Comparison of ENCODE assay signal across 9 mouse cellular contexts in the genomic region with DNA sequence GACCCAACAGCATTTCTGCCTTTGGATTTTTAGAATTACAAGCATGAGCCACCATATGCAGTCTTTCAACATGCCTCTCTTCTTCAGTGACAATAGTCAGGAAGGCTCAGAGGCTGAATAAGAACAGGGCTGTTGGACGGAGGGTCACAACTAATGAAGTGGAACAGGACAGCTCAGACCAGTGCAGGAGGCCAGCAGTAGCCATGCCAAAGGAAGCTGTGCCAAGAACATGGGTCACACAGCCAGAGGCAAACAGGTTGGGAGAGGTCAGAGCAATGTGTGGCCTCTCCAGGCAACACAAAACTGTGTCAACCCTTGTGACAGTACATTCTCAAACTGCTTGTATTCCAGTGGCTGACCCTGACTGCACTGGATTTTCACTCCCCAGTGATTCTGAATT. TPM values are rescaled to one million over a fixed set of nuclear protein-coding genes. Genes with fewer than 3 reads are reported as not detected.
A peak's percentile ranks its signal among the peaks of the same experiment; 100 is the strongest.
DNase-seq lines count a peak whose midpoint lies in the region; ATAC-seq and TF ChIP-seq lines count a peak whose summit lies in the region.
"Had no signal": no experiment of that assay in that cellular context is flagged by ENCODE, and none has a peak within 500 bp of the region (broad histone marks: within the 10 kb centered on the region; RNA-seq: fewer than 3 reads in every experiment).

No protein-coding gene starts in this region.

- intact Hi-C loops in heart, adult 2 months (cut with DNase I): no loop called here

- H3K79me2 ChIP-seq in heart, adult 2 months (replicated peaks; ENCODE audit: control insufficient read depth, insufficient read depth, low read length): no peaks in the 10 kb centered on the region

- H3K4me2 ChIP-seq in forebrain, embryonic 16.5 days (ENCODE audit: low read length): no peak overlapping the region
- H3K4me2 ChIP-seq in stomach, postnatal 0 days (replicated peaks; ENCODE audit: low read depth): no peak overlapping the region
- no peak overlapping the region for H3K4me2 ChIP-seq in midbrain, embryonic 16.5 days (ENCODE audit: low read length)
- H3K4me2 ChIP-seq: limb, embryonic 13.5 days had no signal

- H3K9ac ChIP-seq in heart, adult 2 months (ENCODE audit: low read depth, low read length): no peak overlapping the region
- no peak overlapping the region for H3K9ac ChIP-seq in forebrain, embryonic 16.5 days (replicated peaks; ENCODE audit: low read depth, low read length)
- no peak overlapping the region for H3K9ac ChIP-seq in stomach, postnatal 0 days (ENCODE audit: low read length)
- no peak overlapping the region for H3K9ac ChIP-seq in midbrain, embryonic 16.5 days (ENCODE audit: low read depth, low read length)
- H3K9ac ChIP-seq: limb, embryonic 13.5 days had no signal

- no peak for TF ChIP-seq CTCF in heart, adult 2 months (IDR thresholded peaks at IDR 0.05)
- no peak for TF ChIP-seq CTCF in stomach, postnatal 0 days (IDR thresholded peaks at IDR 0.05; ENCODE audit: low read depth)
- no peak for TF ChIP-seq CTCF in layer of hippocampus, adult 2 months (conservative IDR thresholded peaks at IDR 0.05)

- H3K27me3 ChIP-seq in heart, adult 2 months (ENCODE audit: control insufficient read depth, insufficient read depth, low read length): no peaks in the 10 kb centered on the region
- no peaks in the 10 kb centered on the region for H3K27me3 ChIP-seq in forebrain, embryonic 16.5 days (replicated peaks; ENCODE audit: control insufficient read depth, insufficient read depth, low read length)
- no peaks in the 10 kb centered on the region for H3K27me3 ChIP-seq in stomach, postnatal 0 days (ENCODE audit: control insufficient read depth, insufficient read depth, low read length)
- H3K27me3 ChIP-seq in midbrain, embryonic 16.5 days (ENCODE audit: control insufficient read depth, insufficient read depth, low read depth, low read length): no peaks in the 10 kb centered on the region
- H3K27me3 ChIP-seq: limb, embryonic 13.5 days had no signal

- peak; percentile 35 to 60 for DNase-seq in heart, adult 2 months
- DNase-seq in heart, postnatal 4 days: no peak
- DNase-seq in adrenal gland, postnatal 10 days: peak; percentile 68
- DNase-seq in kidney, postnatal 10 days: peak; percentile 11
- no peak for DNase-seq in stomach, postnatal 0 days (ENCODE audit: low spot score)
- DNase-seq in layer of hippocampus, adult 2 months (ENCODE audit: low spot score in 2 of 2): no peak

- H3K27ac ChIP-seq in heart, adult 2 months: peak overlapping the region; percentile 20
- no peak overlapping the region for H3K27ac ChIP-seq in forebrain, embryonic 16.5 days (ENCODE audit: low read length)
- H3K27ac ChIP-seq in stomach, postnatal 0 days (replicated peaks): no peak overlapping the region
- H3K27ac ChIP-seq in midbrain, embryonic 16.5 days (ENCODE audit: low read length): no peak overlapping the region
- no peak overlapping the region for H3K27ac ChIP-seq in layer of hippocampus, adult 2 months
- H3K27ac ChIP-seq: limb, embryonic 13.5 days had no signal

- H3K4me3 ChIP-seq in heart, adult 2 months: no peak overlapping the region
- no peak overlapping the region for H3K4me3 ChIP-seq in forebrain, embryonic 16.5 days (replicated peaks; ENCODE audit: low read length)
- no peak overlapping the region for H3K4me3 ChIP-seq in stomach, postnatal 0 days (ENCODE audit: low read depth, low read length)
- H3K4me3 ChIP-seq in midbrain, embryonic 16.5 days (ENCODE audit: low read depth, low read length): no peak overlapping the region
- no peak overlapping the region for H3K4me3 ChIP-seq in layer of hippocampus, adult 2 months
- H3K4me3 ChIP-seq: limb, embryonic 13.5 days had no signal

- TF ChIP-seq EP300 in heart, adult 2 months (IDR thresholded peaks at IDR 0.05; ENCODE audit: insufficient read depth, low read depth, low read length): 0 out of 2 replicates have a peak, but pooled peaks have one; percentile 24
- no peak for TF ChIP-seq EP300 in stomach, postnatal 0 days (optimal IDR thresholded peaks at IDR 0.05)

- H3K4me1 ChIP-seq in heart, adult 2 months (ENCODE audit: control insufficient read depth, insufficient read depth, low read length): no peaks in the 10 kb centered on the region
- no peaks in the 10 kb centered on the region for H3K4me1 ChIP-seq in forebrain, embryonic 16.5 days (replicated peaks; ENCODE audit: control insufficient read depth, insufficient read depth, low read length)
- H3K4me1 ChIP-seq in stomach, postnatal 0 days (replicated peaks; ENCODE audit: control insufficient read depth, insufficient read depth): no peaks in the 10 kb centered on the region
- H3K4me1 ChIP-seq in midbrain, embryonic 16.5 days (ENCODE audit: control insufficient read depth, insufficient read depth, low read length): no peaks in the 10 kb centered on the region

- H3K9me3 ChIP-seq in forebrain, embryonic 16.5 days (ENCODE audit: control insufficient read depth, low read length): no peaks in the 10 kb centered on the region
- H3K9me3 ChIP-seq in stomach, postnatal 0 days (ENCODE audit: control insufficient read depth, low read length): no peaks in the 10 kb centered on the region
- no peaks in the 10 kb centered on the region for H3K9me3 ChIP-seq in midbrain, embryonic 16.5 days (replicated peaks; ENCODE audit: control insufficient read depth, low read length, poor library complexity, severe bottlenecking)
- H3K9me3 ChIP-seq: limb, embryonic 13.5 days had no signal

- ATAC-seq in forebrain, embryonic 16.5 days: peak; percentile 28; the same call in 1 of the 2 replicates
- no peak for ATAC-seq in stomach, postnatal 0 days (ENCODE audit: low FRiP score, low TSS enrichment)
- no peak for ATAC-seq in midbrain, embryonic 16.5 days

- 47% methylated on average over 1 of the region's 1 CpGs for WGBS in heart, adult 2 months
- WGBS in forebrain, embryonic 16.5 days: 28% methylated on average over 1 of the region's 1 CpGs
- WGBS in stomach, postnatal 0 days: 70% methylated on average over 1 of the region's 1 CpGs
- 44% methylated on average over 1 of the region's 1 CpGs for WGBS in midbrain, embryonic 16.5 days

- TF ChIP-seq POLR2A in heart, adult 2 months (IDR thresholded peaks at IDR 0.05; ENCODE audit: insufficient read depth, low read depth, low read length): no peak

- H3K36me3 ChIP-seq in heart, adult 2 months (ENCODE audit: control insufficient read depth, insufficient read depth, low read length): no peaks in the 10 kb centered on the region; the same call in 1 of the 2 replicates
- H3K36me3 ChIP-seq in forebrain, embryonic 16.5 days (ENCODE audit: control insufficient read depth, insufficient read depth): no peaks in the 10 kb centered on the region
- H3K36me3 ChIP-seq in stomach, postnatal 0 days (ENCODE audit: control insufficient read depth, insufficient read depth, low read length): no peaks in the 10 kb centered on the region
- H3K36me3 ChIP-seq in midbrain, embryonic 16.5 days (ENCODE audit: control insufficient read depth, insufficient read depth, low read length): no peaks in the 10 kb centered on the region
- H3K36me3 ChIP-seq: limb, embryonic 13.5 days had no signal

RNA-seq across cellular contexts. Expression of a gene that starts 6.7 kb away (rescaled TPM):
- total RNA-seq in heart, adult 2 months (2021): 10 to 100 TPM; 23.7 to 27.3 TPM
- polyA plus RNA-seq in heart, adult 2 months (2012; rRNA removed): 3.9 and 11.2 TPM in 2 replicates
- 10 to 100 TPM; 36.1 to 38.7 TPM for total RNA-seq in heart, postnatal 4 days (2021)
- total RNA-seq in adrenal gland, postnatal 10 days (2021): 10 to 100 TPM; 20.6 to 22.2 TPM
- polyA plus RNA-seq in forebrain, embryonic 16.5 days (2015; fragmentation: Nextera tagmentation; extraction: Ambion mirVana): 26.1 and 27.5 TPM in 2 replicates
- polyA plus RNA-seq in stomach, postnatal 0 days (2015; fragmentation: Nextera tagmentation; extraction: Ambion mirVana): 12.6 and 13.0 TPM in 2 replicates
- polyA plus RNA-seq in midbrain, embryonic 16.5 days (2015; fragmentation: Nextera tagmentation; extraction: Ambion mirVana): 19.2 and 20.1 TPM in 2 replicates
- 10 to 100 TPM in 1 of 2 experiments, 1 to 10 TPM in 1; 8.1 to 10.1 TPM for total RNA-seq in layer of hippocampus, adult 2 months (2021)

Comparison
In these comparisons a context has a peak if more than half of its experiments do, and no peak if none do; other contexts are left out.
1. DNase-seq: peak in heart, adult 2 months (2 of 2), adrenal gland, postnatal 10 days (single experiment) and kidney, postnatal 10 days (single experiment); none in heart, postnatal 4 days (single experiment), stomach, postnatal 0 days (single experiment) and layer of hippocampus, adult 2 months (0 of 2).